Mouse (Mus musculus) kidney, postnatal 0 days (tissue): ENCODE results near the gene Efcab6. TPM values are rescaled to one million over a fixed set of nuclear protein-coding genes. Genes with fewer than 3 reads are reported as not detected.
A peak's percentile ranks its signal among the peaks of the same experiment; 100 is the strongest.

ENCODE experiments used
- ATAC-seq: fragments of 200-750 bp; cut with Nextera tagmentation; replicated peaks from 2 replicates; pipeline ENCODE4 v1.8.0; 2017; ENCODE audit warnings: low read depth, moderate number of reproducible peaks, moderate TSS enrichment, moderate library complexity; ENCODE audit not compliant: low FRiP score
- DNase-seq: peaks from one replicate; pipeline ENCODE4 v3.0.0-alpha.2; 2016; ENCODE audit warnings: low spot score
- H3K27ac ChIP-seq: fragments of 300-500 bp; sonication (generic); 2 replicates; pipeline ENCODE4 v1.5.1; 2014; ENCODE audit warnings: mild to moderate bottlenecking
- H3K27me3 ChIP-seq: fragments of 300-500 bp; sonication (generic); 2 replicates; pipeline ENCODE4 v1.6.1; 2014; ENCODE audit warnings: low read length, mixed read lengths; ENCODE audit not compliant: insufficient read depth
- H3K36me3 ChIP-seq: fragments of 300-500 bp; sonication (generic); 2 replicates; pipeline ENCODE4 v1.6.1; 2014; ENCODE audit warnings: low read length, mixed read lengths; ENCODE audit not compliant: insufficient read depth
- H3K4me1 ChIP-seq: fragments of 300-500 bp; sonication (generic); replicated peaks from 2 replicates; pipeline ENCODE4 v1.6.1; 2014; ENCODE audit warnings: antibody characterized with exemption, low read length, mixed read lengths; ENCODE audit not compliant: insufficient read depth
- H3K4me2 ChIP-seq: fragments of 300-500 bp; sonication (generic); 2 replicates; pipeline ENCODE4 v1.6.1; 2014; ENCODE audit warnings: mild to moderate bottlenecking, low read length, moderate library complexity, mixed read lengths
- H3K4me3 ChIP-seq: fragments of 300-500 bp; sonication (generic); replicated peaks from 2 replicates; pipeline ENCODE4 v1.5.1; 2014; ENCODE audit warnings: low read depth, low read length
- H3K9ac ChIP-seq: fragments of 300-500 bp; sonication (generic); 2 replicates; pipeline ENCODE4 v1.6.1; 2014; ENCODE audit warnings: low read depth, low read length
- H3K9me3 ChIP-seq: fragments of 300-500 bp; sonication (generic); replicated peaks from 2 replicates; pipeline ENCODE4 v1.6.1; 2016; ENCODE audit warnings: low read length, inconsistent platforms, mixed read lengths
- CTCF ChIP-seq: IDR thresholded peaks from 2 replicates; pipeline ENCODE4 v1.5.1; 2016; ENCODE audit warnings: antibody characterized with exemption, low read depth, mild to moderate bottlenecking, moderate library complexity
- WGBS: fragments of 180-500 bp; shearing (Covaris S2); extraction: QIAGEN DNeasy Blood & Tissue Kit; methylation state at CpG from one replicate; pipeline ENCODE4 v1.1.7; 2014; 5-methylcytosine and 5-hydroxymethylcytosine counted together
- polyA plus RNA-seq: library from polyadenylated mRNA; unstranded; fragments of >200 nt; fragmentation: Nextera tagmentation; extraction: Ambion mirVana; gene quantifications from 2 replicates; pipeline ENCODE4 v1.2.1, GENCODE M21; 2015

Efcab6 gene
- polyA plus RNA-seq, 1 experiment from 2014 or later = 0.63 TPM

DNA sequence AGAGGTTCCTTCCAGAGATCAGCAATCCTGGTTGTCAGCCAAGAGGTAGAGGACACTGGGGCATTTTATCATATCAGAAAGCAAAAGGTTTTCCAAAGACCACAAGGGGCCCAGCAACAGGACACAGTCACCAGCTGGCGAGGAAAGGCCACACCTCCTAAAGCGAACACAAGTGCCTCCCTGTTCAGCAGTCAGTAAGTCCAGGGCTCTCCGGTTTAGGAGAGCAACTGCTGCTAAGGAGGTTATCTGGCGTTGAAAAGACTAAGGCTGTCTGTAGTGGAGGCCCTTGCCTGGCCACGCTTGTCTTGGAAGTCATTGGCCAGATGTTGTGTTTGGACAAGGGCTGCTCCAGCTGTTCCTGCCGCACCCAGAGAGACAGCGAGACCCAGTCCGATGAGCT lies 100.1 kb downstream of the Efcab6 start:
- Histone ChIP-seq H3K36me3 (no peaks in the 10 kb centered on the region), H3K27ac (no peak overlapping the region), H3K9ac (no peak overlapping the region), H3K4me1 (no peaks in the 10 kb centered on the region), H3K4me3 (no peak overlapping the region), H3K4me2 (no peak overlapping the region), H3K9me3 (no peaks in the 10 kb centered on the region), H3K27me3 (no peaks in the 10 kb centered on the region)
- no peak for TF ChIP-seq CTCF
- ATAC-seq = no peak
- WGBS = 59% methylated on average over 8 of the region's 8 CpGs
- DNase-seq = no peak

DNA sequence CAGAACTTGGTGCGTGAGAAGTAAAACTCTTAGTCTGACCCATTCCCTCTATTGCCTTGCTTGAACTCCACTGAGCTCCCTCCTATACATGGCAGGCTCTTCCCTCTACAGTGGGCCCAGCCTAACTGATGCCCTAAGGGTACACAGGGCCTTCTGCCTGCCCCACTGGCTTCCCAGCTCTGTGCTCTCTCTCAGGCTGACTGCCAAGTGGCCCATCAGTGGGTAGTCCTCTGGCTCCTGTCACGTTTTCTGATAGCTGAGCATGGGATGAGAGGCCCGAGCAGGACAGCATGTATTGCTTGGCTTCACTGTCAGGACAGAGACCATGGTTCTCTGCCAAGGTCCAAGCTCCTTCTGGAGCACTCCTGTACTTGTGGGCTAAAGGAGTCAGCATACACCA lies 106.8 kb downstream of the Efcab6 start:
- no peaks in the 10 kb centered on the region for H3K9me3 ChIP-seq
- no peaks in the 10 kb centered on the region for H3K36me3 ChIP-seq
- no peak overlapping the region for H3K4me3 ChIP-seq
- H3K27me3 ChIP-seq = no peaks in the 10 kb centered on the region
- no peaks in the 10 kb centered on the region for H3K4me1 ChIP-seq
- no peak for TF ChIP-seq CTCF
- no peak overlapping the region for H3K4me2 ChIP-seq
- H3K9ac ChIP-seq = no peak overlapping the region
- no peak overlapping the region for H3K27ac ChIP-seq
- ATAC-seq (no peak), DNase-seq (no peak)
- 65% methylated on average over 3 of the region's 3 CpGs for WGBS

DNA sequence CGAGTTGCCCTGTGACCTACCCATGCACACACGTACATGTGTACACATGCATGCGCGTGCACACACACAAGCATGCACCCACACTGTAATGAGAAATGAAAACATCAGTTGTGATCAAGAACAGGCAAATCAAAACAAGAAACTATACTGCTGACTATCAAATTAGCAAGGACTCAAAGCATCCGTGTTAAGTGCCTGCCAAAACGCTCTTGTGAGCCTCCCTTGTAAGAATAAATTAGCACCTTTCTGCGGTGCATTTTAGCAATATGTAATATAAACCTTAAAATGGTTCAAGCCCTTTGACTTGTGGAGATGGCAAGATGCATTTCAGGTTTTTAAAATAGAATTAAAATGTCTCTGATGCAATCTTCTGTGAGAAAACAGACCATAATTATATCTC lies 108.2 kb downstream of the Efcab6 start:
- no peak overlapping the region for H3K9ac ChIP-seq
- DNase-seq (no peak), ATAC-seq (no peak)
- 85% methylated on average over 7 of the region's 7 CpGs for WGBS
- H3K36me3 ChIP-seq = no peaks in the 10 kb centered on the region
- no peak overlapping the region for H3K27ac ChIP-seq
- no peaks in the 10 kb centered on the region for H3K27me3 ChIP-seq
- no peak for TF ChIP-seq CTCF
- no peak overlapping the region for H3K4me3 ChIP-seq
- H3K4me2 ChIP-seq = no peak overlapping the region
- no peaks in the 10 kb centered on the region for H3K4me1 ChIP-seq
- H3K9me3 ChIP-seq = no peaks in the 10 kb centered on the region

DNA sequence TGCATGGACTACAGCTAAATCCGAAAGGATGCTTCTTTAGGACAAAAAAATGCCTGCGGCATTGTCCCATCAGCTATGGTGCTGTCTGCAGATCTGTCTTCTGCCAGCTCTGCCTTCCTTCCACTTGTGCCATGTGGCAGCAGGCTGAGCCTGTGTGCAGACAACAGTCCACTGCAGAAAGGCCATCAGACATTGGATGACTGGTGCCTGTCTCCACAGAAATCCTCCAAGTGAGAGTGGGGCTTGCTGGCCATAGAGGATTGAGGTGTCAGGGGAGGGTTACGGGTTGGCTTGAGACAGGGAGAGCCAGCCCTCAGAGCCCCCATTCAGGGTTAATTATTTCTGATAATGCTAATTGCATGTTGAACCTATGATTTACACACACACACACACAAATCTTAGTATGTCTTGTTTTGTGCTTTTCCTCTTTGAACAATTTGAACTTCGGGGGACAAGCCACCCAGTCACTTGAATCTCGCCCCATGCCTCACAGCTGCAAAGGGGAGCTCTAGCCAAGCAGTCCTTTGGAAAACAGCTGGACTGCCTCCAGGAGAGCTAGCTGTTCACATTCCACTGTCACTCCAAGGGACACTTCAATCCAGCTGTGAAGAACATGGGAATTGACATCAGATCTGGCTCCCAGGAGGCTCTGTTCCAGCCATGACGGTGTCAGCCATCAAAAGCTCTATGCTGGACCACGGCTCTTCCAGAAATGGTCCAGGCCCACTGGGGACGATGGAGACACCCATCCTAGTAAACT lies 109.1 kb downstream of the Efcab6 start:
- no peak overlapping the region for H3K4me2 ChIP-seq
- H3K27ac ChIP-seq = no peak overlapping the region
- ATAC-seq (no peak), DNase-seq (peak; percentile 49)
- no peak overlapping the region for H3K4me3 ChIP-seq
- H3K4me1 ChIP-seq = no peaks in the 10 kb centered on the region
- TF ChIP-seq CTCF = no peak
- no peaks in the 10 kb centered on the region for H3K27me3 ChIP-seq
- no peaks in the 10 kb centered on the region for H3K9me3 ChIP-seq
- WGBS = 69% methylated on average over 8 of the region's 8 CpGs
- no peak overlapping the region for H3K9ac ChIP-seq
- no peaks in the 10 kb centered on the region for H3K36me3 ChIP-seq

DNA sequence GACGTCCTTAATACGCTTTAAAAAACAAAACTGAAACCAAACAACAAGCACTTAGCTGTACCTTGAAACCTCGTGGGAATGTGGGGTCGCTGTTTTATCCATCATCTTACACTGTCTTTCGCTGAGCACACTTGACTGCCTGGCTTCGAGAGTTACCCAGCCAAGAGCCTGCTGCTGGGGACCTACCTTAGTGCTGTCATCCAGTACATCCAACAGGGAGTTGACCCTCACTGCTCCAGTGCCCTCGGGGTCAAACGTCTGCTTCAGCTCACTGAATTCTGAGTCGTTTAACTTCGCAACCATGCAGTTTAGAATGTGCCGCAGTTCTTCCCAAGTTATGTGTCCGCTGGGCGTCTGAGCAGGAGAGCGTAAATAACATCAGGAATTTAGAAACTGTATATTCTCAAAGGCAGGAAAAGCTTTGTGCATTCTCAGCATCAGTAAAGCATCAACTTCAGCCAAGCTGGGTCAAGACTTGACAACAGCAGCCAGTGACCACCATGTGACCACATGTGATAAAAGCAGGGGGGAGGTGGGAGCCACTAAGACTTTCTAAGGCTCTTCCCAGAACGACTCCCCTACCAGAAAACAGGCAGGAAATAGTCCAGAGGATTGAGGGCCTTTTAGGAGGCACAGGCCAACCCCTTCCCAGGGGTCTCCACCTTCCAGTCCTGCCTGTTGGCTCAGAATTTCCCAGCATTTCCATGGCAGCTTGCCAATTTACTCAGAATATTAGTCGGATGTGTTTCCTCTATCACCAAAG lies 115.3 kb downstream of the Efcab6 start:
- Histone ChIP-seq H3K4me3 (no peak overlapping the region), H3K9me3 (no peaks in the 10 kb centered on the region), H3K27me3 (no peaks in the 10 kb centered on the region), H3K9ac (no peak overlapping the region), H3K36me3 (no peaks in the 10 kb centered on the region), H3K4me1 (0 out of 2 replicates have a peak, but pooled peaks cover 3% of the 10 kb centered on the region), H3K4me2 (peak overlapping the region; percentile 18), H3K27ac (no peak overlapping the region)
- 17% methylated on average over 16 of the region's 16 CpGs for WGBS
- DNase-seq = peak; percentile 80
- no peak for TF ChIP-seq CTCF
- ATAC-seq = peak; percentile 75

DNA sequence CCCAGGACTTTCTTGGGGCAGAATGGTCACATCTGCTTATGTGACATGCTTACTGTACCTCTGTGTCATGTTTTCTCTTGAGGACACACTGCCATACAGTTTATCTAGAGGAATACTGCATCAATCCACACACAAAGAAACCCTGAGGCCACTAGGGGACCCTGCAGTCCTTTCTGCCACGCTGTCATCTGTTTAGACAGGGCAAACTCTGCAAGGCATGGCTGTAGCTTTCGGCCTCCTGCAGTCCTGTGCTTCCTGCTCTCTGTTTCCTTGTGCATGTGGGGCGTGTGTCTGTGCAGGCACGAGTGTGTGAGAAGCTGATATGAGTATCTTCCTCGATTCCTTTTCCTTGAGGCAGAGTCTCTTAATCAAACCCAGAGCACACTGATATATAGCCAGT lies 125.5 kb downstream of the Efcab6 start:
- Histone ChIP-seq H3K4me2 (no peak overlapping the region), H3K27me3 (no peaks in the 10 kb centered on the region), H3K27ac (no peak overlapping the region), H3K9me3 (no peaks in the 10 kb centered on the region), H3K4me1 (no peaks in the 10 kb centered on the region), H3K4me3 (no peak overlapping the region), H3K9ac (no peak overlapping the region), H3K36me3 (no peaks in the 10 kb centered on the region)
- 35% methylated on average over 5 of the region's 5 CpGs for WGBS
- peak; percentile 7 for DNase-seq
- TF ChIP-seq CTCF = peak; percentile 45
- no peak for ATAC-seq
